Mouse (Mus musculus) kidney, adult 18-20 months (tissue): ENCODE data around the gene Rasal3.

ENCODE experiments used
- DNase-seq: peaks from one replicate; pipeline ENCODE4 v3.0.0; 2021

The Rasal3 gene

DNA sequence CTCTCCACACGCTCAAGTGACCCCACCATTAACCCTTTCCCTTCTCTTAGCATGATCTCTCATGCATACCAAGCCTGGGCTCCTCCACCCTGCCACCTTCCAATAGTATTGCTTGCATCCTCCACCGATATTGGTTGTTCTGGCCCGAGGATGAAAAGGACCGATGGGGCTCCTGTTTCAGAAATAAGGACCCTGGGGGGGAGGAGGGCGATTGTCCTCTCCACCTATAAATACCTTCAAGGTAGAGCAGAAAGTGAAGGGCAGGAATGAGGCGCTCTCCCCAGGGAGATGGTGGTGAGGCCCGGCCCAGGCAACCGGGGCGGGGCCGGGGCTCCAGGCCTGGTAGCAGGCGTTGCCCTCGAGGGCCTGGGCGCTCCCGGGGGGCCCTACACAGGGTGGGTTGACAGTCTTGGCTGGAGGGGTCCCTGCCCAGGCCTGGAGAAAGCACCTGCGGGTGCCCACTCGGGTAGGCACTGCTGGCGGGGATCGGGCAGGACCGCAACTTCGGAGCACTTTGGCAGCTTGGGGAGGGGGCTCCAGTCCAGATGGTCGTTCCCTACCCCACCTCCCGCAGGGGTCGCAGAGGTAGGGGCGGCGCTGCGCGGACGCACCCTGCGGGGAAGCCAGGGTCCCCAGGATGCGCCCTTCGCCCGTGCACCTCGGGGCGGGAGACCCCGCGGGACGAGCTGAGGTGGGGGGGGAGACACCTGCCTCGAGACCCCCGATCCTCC, 14.8 kb downstream of the Rasal3 start:
- peak; percentile 55 for DNase-seq

DNA sequence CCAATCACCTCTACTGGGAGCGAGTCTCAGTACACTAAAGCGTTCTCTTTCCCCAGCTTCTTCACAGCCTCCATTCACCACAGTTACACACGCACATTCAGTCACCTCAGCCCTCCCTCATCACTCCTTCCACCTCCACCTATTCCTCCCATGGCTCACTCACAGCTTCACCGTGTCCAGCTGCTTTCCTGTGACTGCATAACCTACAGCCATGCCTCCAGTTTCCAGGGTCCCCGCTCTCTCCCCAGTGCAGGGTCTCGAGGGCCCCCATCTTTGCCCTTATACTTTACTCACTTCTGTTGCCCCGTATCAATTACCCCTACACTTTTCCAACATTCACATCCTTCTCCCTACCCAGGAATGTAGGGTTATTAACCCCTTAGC, 15.4 kb downstream of the Rasal3 start:
- DNase-seq, result no peak

DNA sequence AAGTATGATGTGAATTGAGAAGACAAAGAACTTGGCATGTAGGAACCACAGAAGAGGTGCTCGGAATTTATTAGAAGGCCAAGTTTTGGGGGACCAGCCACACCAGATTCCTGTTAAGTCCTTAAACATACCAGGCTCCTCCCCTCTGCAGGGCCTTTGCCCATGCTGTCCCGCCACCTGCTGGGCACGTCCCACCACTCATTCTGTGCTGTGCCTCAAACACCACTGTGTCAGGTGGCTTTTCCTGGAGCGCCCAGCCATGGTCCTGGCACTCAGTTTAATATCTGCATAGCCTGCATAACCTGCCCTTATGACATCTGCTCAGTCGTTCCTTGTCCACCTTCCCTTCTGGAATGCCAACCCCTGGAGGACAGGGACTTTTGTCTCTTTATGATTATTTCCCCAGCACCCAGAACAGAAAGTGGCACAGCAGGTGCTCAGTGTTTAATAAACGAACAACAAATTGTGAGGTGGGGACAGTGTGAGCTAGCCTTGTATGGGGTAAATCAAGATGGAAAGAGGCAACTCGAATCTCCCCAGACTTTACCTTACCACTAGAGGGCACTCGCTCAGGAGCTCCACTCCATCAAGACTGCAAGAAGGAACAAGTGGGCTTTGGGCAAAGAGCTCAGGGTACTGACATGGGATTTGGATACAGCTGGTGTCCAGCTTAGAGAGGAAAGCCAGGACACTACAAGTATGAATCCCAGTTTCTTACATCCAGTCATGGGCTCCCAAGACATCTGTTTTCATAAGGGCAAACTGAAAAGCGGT, 16.5 kb downstream of the Rasal3 start:
- peak; percentile 56 for DNase-seq

DNA sequence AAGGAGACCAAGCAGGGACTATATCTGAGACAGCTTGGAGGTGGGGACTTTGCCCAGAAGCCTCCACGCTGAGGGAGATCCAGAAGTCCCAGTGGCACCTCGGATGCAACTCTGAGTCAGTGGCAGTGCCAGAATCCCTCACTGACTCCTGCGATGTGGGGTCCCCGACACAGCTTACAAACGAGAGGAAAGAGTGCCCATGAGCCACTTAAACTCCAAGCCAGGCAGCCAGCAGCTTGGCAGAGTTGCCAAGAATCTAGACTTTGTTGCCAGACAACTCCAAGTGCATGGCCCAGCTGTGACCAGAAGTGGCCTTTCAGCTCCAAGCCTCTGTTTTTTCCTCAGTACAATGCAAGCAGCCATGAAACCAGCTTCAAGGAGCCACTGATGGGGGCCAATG, 19.7 kb downstream of the Rasal3 start:
- DNase-seq, result no peak

DNA sequence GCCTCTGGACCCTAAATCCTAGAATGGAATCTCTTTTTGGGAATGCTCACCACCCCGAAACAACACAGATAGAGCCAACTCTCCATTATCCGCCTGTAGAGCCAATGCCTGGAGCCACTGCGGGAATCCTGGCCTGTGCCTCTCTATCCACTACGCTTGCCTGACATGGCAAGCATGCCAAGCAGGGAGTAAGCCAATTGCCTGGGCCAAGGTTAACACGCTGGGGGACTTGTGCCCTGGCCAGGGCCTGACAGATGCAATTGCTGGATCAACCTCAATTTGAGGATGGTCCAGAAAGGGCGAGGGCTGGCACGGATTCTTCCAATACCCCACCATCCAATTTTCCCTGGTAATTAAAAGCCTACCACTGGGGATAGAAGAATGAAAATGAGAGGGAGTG, 20.8 kb downstream of the Rasal3 start:
- no peak for DNase-seq

DNA sequence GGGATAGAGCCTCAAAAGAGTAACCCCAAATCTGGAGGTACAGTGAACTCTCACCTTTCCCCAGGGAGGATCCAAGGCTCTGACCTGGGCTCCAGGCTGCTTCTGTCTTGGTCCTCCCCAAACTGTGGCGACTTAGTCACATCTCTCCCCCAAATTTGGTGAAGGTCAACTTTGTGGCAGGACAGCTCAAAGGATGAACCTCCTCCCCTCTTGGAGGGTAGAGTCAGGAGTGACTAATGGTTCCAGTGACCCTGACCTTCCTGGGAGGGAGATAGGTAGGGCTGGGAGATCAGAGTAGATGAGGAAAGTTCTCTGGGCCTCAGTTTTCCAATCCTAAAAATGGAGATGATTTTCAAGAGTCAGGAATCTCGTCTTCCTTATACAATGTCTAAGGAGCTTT, 24.6 kb downstream of the Rasal3 start:
- no peak for DNase-seq

DNA sequence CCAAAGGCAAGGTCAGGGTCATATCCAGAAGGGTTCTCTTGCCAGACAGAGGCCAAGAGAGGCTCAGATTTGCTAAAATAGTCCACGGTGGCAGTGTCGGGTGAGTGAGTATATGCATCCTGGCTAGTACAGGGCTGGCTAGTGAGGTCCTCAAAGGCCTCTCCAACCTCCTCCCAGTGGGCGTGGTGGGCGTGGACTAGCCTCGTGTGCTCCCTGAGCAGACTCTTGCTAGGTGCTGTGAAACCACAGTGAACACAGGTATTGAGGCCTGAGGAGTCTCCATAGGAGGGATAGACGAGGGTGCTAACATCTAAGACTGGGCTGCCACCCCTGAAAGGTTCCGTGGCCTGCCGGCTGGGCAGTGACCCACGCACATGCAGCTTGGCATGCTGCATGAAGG, 26.2 kb downstream of the Rasal3 start:
- no peak for DNase-seq

DNA sequence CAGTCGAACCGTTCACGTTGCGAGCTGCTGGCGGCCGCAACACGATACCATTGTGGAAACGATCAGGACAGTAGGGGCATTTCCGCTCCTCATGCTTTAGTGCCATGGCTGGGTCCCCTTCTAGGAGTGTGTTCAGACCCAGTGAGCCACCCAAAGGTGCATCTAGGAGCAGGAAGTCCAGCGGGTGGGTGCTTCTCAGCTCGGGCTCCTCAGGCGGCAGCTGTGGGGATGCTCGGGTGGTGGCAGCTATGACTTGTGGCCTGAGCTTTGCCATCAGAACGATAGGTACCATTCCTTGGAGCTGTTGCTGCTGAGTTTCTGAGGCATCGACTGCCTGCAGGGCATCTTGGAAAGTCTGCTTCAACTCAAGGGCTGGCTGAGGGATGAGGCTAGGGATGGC, 26.9 kb downstream of the Rasal3 start:
- DNase-seq, result no peak

DNA sequence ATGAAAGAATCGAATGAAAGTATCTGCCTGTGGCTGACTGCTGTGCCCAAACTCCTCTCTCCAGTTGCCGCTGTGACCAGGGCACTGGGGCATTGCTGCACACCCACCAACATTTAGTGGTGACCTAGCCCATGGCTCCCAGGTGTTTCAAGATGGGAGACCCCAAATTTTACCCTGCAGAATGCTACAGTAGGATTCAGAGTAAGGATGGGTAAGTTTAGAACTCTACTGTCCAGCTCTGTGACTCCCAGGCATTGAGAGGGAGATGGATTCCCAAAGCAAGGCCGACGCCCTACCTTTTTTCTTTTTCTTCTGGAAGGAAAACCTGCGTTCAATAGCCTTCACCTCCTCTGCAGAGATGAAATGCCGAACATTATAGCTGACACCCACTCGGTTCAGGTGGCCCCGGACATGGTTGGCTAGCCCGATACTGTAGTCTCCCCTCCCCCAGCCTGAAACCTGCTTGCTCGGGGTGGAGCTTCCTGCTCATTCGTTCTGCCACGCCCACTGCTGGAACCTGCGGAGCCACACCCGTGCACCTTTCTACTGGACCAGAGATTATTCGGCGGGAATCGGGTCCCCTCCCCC, 34.3 kb downstream of the Rasal3 start:
- no peak for DNase-seq

DNA sequence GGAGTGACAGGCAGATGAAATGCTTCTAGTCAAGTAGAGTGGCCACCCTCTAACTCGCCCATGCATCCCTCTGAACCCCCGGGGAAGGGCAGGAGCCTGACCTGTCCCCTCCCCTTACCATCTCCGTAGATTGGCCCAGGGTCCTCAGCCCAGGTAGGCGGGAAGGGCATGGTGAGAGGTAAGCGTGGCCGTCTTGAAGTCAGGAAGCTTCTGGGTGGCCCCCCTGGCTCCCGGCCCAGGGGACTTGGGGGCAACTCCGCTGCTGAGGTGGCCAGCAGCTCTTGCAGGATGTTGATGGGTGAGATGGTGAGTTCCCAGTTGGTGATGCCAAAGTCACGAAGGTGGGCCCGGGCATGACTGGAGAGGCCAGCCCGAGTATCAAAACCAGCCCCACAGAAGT, 35.7 kb downstream of the Rasal3 start:
- DNase-seq, result no peak

DNA sequence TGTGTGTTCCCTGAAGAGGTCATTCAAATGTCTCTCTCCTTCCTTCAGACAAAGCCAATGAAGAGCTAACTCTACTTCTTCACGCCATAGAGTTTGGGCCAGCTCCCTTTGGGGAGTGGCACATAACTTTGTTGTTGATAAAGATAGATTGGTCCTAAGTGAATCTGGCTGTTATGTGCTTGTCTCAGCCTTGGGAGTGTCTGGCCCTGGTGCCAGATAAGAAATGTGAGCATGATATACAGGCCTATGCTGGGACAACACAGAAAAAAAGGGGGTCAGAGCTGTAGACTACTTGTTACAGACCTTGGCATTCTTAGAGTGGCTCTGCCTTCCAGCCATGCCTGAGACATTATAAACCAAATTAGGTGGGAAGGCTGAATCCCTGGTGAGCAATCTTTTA, 38.1 kb downstream of the Rasal3 start:
- no peak for DNase-seq

DNA sequence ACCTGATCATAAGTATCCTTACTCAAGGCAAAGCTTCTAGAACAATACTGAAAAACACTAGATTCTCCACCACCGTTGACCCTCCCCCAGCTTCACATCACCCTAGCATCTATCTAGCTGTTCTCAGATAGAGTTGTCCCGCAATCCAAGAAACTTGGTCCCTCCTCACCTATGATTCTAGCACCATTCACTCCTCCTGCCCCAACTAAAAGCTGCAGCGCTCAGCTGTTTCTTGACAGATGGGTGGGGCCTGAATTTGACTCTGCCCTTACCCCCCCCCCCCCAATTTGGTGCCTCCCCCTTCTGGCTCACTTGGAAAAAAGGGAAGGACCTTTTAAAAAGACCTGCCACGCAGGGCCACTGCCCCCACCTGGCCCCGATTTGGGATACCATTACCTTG, 38.5 kb downstream of the Rasal3 start:
- no peak for DNase-seq

DNA sequence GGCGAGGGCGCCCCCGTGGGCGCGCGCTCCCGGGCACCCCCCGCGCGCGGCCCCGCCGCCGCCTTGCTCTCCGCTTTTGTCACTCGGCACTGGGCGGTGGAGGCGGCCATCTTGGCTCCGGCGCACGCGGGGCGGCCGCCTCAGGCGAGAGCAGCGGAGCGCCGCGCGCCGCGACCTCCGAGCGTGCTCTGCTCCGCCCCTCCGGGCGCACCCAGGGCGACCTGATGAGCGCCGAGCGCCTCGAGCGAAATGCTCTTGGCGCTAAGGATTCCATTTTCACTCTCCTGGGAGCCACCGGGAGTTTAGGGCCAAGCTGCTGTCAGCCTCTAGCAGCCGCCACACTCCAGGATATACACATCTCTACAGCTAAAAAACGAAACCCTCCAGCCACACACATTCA, 39.1 kb downstream of the Rasal3 start:
- DNase-seq, result peak; percentile 90

DNA sequence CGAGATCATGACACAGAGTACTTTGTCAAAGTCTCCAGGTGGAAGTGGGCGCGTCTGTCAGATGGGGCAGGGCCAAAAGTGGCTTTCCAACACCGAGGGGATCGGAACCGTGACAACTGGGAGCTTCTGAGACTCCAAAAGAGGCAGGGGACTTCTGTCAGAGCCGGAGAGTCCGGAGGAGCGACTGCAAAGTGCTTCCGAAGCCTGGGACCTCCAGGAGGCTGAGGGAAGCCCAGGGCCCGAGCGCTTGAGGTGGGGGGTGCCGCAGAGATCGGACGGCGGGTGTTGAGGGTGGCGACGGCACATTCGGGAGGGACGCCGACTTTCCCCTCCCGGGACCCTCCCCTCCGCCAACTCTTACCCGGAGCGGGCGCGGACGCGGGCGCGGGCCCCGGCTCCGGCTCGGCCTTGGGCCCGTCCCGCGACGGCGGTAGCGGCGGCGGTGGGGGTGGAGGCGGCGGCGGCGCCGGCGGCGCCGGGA, 39.5 kb downstream of the Rasal3 start:
- DNase-seq, result peak; percentile 36

DNA sequence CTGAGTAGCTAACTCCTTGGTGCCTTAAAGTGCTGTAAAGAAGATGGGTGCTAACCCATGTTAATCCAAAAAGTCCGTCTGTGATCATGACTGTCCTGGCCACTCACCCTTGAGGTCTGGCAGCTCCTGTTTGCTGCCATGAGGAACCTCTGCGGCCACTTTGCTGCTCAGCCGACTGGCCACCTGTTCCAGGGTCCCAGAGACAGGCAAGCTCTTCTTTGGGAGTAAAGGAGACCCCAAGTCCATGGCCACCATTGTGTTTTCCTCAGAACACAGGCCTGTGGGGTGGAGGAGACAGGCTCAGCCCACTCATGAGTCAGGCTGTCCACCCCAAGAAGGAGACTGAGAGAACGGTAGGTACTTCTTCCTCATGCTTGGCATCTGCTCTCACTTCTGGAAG, 40.7 kb downstream of the Rasal3 start:
- DNase-seq, result no peak

DNA sequence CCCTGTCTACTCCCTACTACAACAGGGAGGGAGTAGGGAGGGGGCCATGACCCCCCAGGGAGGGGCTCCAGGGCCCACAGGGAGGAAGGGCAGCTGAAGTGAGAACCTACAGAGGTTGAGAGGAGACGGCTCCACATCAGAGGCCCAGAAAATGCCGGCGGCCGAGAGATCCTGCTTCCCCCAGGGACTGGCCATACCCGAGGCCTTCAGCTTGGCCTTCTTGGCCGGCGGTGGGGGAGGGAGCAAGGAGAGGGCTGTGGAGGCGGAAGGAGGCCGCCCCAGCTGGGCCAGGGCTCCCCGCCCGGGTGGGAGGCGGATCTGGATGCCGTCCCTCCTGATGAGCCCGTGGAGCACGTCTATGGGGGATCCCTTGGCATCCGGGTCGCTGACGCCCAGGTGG, 43.5 kb downstream of the Rasal3 start:
- DNase-seq, result no peak

DNA sequence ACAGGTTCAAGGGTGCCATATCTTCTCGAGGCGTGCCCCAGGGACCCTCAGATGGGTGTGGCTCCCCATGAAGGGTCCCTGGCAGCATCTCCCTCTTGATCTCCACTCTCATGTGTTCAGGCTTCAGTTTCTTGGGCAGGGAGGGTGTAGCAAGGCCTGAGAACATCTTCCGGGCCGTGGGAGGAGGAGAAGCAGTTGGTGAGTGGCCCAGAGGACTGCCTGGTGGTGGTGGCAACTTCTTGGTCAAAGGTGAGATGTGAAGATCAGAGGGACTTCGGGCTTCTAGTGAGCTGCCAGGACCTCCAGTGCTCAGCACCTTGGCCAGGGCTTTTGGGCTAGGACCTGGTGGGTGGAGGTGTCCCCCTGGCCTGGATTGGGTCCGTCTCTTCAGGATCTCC, 44.4 kb downstream of the Rasal3 start:
- DNase-seq, result no peak

DNA sequence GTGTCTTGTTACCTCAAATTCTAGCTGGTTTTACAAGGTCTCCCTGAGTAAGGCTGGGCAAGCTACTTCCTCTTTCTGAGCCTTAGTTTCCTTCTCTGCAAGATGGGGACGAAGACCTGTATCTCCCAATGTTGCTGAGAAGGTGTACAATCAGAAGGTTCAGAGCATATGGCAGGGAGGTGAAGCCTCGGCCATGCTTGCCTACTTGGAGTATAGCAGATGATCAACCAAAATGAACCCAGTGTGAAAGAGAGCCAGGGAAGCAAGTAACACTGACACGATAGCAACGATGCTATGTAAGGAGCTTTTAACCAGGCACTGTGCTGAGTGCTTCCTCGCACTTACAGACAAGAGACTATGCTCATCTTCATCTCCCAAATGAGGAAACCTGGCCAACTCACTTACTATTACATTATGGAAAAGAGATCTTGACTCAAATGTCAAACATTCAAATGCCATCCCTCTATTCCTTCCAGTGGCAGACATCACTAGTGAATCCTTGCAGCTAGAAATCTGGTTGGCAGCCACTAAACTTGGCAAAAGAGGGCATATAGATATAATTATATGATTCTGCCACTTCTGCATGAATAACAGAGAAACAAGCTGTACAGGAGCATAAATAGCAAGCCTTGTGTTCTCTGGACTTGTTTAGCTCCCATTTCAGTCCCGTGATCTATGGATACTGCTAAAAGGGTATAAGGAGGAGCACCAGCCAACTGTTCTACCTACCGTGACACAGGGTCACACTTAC, 45.0 kb downstream of the Rasal3 start:
- no peak for DNase-seq

DNA sequence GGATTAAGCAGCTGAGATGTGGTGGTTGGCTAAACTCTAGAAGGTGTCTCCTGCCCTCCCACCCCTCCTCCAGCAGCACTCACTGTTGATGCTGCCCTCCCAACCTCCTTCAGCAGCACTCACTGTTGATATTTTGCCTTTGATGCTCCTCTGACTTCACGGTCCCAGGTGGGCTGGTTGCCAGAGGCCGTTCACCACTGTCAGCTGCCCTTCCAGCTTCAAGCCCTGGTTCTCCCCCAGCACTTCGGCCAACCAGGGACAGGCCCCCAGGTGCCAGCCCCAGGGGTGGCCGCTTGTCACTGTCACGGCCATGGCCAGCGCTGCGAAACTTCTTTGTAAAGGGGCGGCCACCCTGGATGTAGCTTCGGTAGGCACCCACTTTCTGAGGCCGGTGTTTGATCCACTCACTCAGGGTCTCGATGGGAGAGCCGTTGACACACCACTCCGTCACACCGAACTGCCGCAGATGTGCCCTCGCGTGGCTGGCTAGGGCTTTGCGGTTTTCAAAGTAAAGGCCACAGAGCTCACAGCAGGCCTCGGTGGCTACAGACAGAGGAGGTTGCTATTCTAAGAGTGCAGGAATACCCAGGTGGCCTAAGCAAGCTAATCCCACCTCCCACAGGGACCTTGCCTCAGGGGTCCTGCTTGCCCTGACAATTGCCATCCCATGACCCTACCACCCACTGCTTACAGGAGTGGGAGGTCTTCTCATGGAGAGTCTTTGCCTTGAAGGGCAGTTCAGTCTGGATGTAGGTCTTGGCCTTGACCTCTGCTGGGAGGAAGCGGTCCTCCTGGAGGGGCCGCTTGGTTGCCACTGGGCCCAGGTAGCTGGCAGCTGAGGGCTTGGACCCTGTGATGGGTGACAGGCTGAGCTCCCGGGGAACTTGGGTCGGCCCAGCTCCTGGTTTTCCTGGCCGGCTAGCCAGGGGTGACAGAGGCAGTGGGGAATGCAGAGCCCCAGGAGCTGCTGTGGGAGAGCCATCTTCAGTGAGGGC, 46.3 kb downstream of the Rasal3 start:
- DNase-seq, result no peak

DNA sequence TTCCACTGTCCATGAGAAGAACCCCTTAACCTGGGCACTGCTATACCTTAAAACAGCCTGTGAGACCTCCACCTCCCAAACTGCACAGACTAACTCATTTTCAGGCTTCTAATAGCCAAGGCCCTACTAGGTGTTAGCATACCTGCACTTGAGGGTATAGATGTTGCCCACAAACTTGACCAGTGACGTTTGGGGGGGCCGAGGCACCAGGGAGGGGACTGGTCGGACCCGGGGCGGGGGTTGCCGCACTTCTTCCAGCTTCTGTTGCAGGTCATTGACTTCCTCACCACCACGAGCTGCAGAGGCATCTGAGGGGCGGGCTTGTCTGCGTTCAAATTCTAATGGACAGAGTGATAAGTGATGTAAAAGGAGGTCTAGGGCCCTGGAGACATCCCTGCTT, 47.1 kb downstream of the Rasal3 start:
- DNase-seq, result no peak

DNA sequence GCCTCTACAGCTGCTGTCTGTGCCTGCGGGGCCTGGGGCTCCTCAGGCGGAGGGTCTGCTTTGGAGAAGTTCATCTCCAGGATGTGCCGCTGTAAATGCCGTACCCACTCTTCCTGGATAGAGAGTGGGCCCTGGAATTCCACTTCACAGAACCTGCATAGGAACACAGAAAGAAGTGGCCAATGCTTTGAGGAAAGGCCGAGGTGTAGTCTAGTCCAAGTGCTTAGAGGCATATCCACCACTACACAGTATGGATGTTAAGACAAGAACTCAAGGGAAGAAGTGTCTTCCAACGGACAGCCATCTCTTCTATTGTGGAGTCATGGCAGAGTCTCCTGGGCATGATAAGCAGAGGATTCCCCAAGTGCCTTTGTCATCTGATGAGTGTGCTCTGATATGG, 48.4 kb downstream of the Rasal3 start:
- DNase-seq, result no peak

DNA sequence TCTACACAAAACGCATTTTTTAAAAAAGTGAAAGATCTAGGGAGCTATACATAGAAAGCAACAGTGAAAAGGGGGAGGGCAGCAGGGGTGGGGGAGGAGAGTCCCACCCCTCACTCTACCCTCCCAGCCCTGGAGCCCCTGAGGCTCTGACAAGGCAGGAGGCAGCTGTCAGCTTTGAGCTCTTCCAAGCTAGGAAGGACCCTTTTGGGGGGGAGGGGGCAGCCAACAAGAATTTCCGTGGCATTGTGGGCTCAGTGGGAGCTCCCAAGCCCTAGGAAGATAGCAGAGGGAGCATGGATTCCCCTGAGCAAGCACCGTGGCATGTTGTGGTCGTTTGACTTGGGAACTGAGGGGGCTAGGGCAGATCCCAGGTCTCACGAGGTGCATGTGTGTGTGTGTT, 49.2 kb downstream of the Rasal3 start:
- DNase-seq, result no peak
